Mouse (Mus musculus): Measurements from ENCODE around the gene Tmem63a. TPM values are rescaled to one million over a fixed set of nuclear protein-coding genes. Genes with fewer than 3 reads are reported as not detected.
"Not testable (repeated sequence)": the region's sequence is repeated elsewhere in the genome, so short reads cannot be mapped to it uniquely, and the experiment has no call there.

Tmem63a gene
- polyA plus RNA-seq, 1 experiment from 2014 or later = 5.8 TPM

DNA sequence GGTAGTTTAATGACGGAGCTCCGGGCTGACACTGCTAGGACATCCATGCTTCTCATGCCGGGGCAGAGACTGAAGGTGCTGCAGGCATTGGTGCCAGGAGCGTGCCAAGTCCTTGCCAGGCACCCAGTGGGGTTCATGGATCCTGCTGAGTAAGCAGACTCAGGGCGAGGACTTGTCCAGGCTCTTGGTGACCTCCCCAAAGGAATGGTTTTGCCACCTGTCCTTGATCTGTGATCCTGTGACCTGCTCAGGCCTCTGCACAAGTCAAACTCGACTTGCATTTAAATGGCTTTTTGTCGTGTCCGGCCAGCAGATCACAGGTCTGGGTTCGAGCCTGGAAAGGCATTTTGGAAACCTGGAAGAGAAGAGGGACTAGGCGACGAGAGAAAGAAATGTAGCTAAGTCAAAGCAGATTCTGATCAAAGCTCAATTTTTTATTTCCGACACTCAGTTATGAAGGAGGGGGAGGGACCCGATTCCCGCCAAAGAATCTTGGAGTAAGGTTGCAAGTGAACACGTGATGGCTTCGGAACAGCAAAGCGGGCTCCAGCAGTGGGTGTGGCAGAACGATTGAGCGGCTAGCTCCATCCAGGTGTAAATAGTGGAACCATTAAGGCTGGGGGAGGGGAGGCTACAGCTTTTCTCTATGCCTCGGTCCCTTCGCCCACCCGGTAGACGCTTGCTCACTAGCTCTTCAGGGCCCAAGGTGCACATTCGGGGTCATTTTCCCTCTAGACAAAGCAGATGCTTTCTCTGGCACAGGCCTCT lies 37.5 kb downstream of the Tmem63a start:
- H3K9ac ChIP-seq (ENCODE audit: low read depth, low read length) = no peak overlapping the region
- H3K4me3 ChIP-seq (ENCODE audit: low read depth, low read length) = no peak overlapping the region
- no peak overlapping the region for H3K27ac ChIP-seq (ENCODE audit: low read depth, low read length)
- no peak for ATAC-seq (replicated peaks; ENCODE audit: insufficient number of reproducible peaks, low FRiP score, low TSS enrichment)
- H3K36me3 ChIP-seq (ENCODE audit: control insufficient read depth, insufficient read depth, low read length) = no peaks in the 10 kb centered on the region
- H3K4me1 ChIP-seq (ENCODE audit: control insufficient read depth, insufficient read depth, low read length) = no peaks in the 10 kb centered on the region
- no peaks in the 10 kb centered on the region for H3K9me3 ChIP-seq (replicated peaks; ENCODE audit: control insufficient read depth, low read length)
- whole genome bisulfite sequencing (ENCODE audit: insufficient replicate concordance) = 76% methylated on average over 22 of the region's 24 CpGs
- H3K27me3 ChIP-seq (ENCODE audit: control insufficient read depth, insufficient read depth, low read length) = no peaks in the 10 kb centered on the region
- no peak overlapping the region for H3K4me2 ChIP-seq

DNA sequence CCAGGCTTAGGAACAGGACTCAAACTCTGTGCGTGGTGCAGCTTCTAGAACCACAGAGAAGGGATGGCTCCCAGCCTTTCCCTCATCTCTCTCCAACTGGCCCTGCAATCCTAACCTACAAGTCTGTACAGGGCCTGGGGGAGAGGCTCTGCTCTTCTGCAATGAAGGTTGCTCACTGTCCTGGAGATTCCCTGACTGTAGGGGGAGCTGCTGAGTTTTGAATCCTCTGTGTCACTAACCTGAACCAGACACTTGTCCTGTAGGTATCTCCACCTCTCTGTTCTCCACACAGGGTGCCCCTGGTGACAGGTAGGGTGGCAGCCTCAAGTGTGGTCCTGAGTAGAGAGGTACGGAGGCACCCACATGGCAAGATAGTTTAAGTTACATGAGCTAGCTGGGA lies 38.3 kb downstream of the Tmem63a start:
- no peaks in the 10 kb centered on the region for H3K36me3 ChIP-seq (ENCODE audit: control insufficient read depth, insufficient read depth, low read length)
- no peaks in the 10 kb centered on the region for H3K9me3 ChIP-seq (replicated peaks; ENCODE audit: control insufficient read depth, low read length)
- H3K4me3 ChIP-seq (ENCODE audit: low read depth, low read length) = no peak overlapping the region
- H3K27me3 ChIP-seq (ENCODE audit: control insufficient read depth, insufficient read depth, low read length) = no peaks in the 10 kb centered on the region
- WGBS (ENCODE audit: insufficient replicate concordance) = 71% methylated on average over 2 of the region's 2 CpGs
- H3K27ac ChIP-seq (ENCODE audit: low read depth, low read length) = no peak overlapping the region
- no peak for ATAC-seq (replicated peaks; ENCODE audit: insufficient number of reproducible peaks, low FRiP score, low TSS enrichment)
- H3K4me1 ChIP-seq (ENCODE audit: control insufficient read depth, insufficient read depth, low read length) = no peaks in the 10 kb centered on the region
- H3K4me2 ChIP-seq = no peak overlapping the region
- no peak overlapping the region for H3K9ac ChIP-seq (ENCODE audit: low read depth, low read length)

DNA sequence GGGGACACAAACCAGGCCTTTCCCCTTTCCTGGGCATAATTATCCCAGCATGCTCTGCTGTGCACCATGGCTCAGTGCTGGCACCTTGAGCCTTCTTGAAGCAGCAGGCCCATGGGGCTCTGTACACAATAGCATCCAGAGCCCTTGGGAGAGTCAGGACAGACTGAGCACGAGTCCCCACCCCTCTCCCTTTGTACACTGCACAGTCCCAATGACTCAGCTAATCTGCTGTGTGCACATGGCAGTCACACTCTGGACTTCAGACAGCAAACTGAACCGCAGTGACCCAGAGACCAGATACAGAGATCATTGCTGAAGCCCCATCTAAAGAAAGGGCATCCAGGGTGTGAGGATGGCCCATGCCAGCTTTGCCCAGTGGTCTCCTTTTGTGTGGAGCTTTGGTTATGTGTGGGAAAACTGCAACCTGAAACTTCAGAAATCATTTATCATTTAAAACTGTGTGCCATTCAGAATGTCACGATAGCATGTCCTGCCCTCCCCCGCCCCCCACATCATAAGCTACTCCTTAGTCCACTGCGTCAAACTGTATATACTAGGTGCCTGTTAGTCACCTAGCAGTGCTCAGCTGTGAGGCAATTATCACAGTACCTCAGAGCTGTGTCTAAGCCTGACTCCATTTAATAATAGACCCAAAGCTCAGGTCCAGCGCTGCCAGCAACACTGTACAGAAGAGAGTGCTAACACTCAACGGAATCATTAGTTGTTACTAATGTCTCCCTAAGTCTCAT lies 39.3 kb downstream of the Tmem63a start:
- WGBS (ENCODE audit: insufficient replicate concordance) = 77% methylated on average over 7 of the region's 7 CpGs
- not testable (repeated sequence) for H3K9me3 ChIP-seq (replicated peaks; ENCODE audit: control insufficient read depth, low read length); H3K4me2 ChIP-seq

DNA sequence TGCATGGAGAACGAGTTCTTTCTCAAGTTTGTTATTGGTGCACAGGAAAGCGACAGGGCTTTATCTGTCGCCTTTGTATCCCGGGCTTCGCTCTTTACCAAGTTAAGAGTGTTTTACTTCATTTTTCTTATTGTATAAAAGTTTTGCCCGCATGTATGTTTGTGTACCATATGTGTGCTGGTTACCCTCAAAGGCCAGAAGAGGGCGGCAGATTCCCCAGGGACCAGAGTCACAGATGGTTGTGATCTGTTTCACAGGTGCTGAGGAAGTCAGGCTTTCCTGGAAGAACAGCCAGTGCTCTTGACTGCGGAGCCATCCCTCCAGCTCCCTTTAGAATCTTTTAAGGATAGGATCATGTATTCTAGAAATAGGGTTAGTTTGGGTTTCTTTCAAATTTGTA lies 44.6 kb downstream of the Tmem63a start:
- Histone ChIP-seq H3K9ac (ENCODE audit: low read depth, low read length) (no peak overlapping the region), H3K9me3 (replicated peaks; ENCODE audit: control insufficient read depth, low read length) (0 out of 2 replicates have a peak, but pooled peaks cover 2% of the 10 kb centered on the region), H3K27ac (ENCODE audit: low read depth, low read length) (no peak overlapping the region), H3K4me2 (no peak overlapping the region), H3K27me3 (ENCODE audit: control insufficient read depth, insufficient read depth, low read length) (no peaks in the 10 kb centered on the region), H3K36me3 (ENCODE audit: control insufficient read depth, insufficient read depth, low read length) (no peaks in the 10 kb centered on the region), H3K4me1 (ENCODE audit: control insufficient read depth, insufficient read depth, low read length) (0 out of 2 replicates have a peak, but pooled peaks cover 2% of the 10 kb centered on the region), H3K4me3 (ENCODE audit: low read depth, low read length) (no peak overlapping the region)
- WGBS (ENCODE audit: insufficient replicate concordance) = 85% methylated on average over 8 of the region's 8 CpGs
- no peak for ATAC-seq (replicated peaks; ENCODE audit: insufficient number of reproducible peaks, low FRiP score, low TSS enrichment)

More for the DNA sequence above, 39.3 kb downstream of the Tmem63a start:
- H3K27ac ChIP-seq (ENCODE audit: low read depth, low read length); H3K36me3 ChIP-seq (ENCODE audit: control insufficient read depth, insufficient read depth, low read length); H3K27me3 ChIP-seq (ENCODE audit: control insufficient read depth, insufficient read depth, low read length); H3K4me3 ChIP-seq (ENCODE audit: low read depth, low read length); H3K4me1 ChIP-seq (ENCODE audit: control insufficient read depth, insufficient read depth, low read length); H3K9ac ChIP-seq (ENCODE audit: low read depth, low read length): not testable (repeated sequence)
- peak; percentile 67; the same call in 1 of the 2 replicates for ATAC-seq (replicated peaks; ENCODE audit: insufficient number of reproducible peaks, low FRiP score, low TSS enrichment)

DNA sequence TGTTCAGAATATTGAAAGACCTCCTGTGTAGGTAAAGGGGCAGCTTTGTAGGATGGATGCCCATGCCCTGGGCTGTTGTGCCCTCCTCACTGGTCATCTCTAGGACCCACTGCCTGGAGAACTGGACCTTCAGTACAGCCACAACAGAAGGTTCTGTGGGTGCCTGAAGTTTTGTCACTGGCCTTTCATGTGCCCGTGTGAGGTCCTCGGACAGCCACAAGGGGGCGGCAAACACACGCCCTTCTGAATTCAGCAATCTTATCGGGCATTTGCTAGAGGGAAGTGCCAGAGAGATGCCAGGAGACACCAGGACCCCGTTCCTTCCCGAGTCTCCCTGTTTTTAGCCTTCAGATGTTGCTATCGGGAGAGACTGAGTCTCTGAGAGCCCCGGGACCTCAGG lies 45.6 kb downstream of the Tmem63a start:
- H3K4me1 ChIP-seq (ENCODE audit: control insufficient read depth, insufficient read depth, low read length) = 0 out of 2 replicates have a peak, but pooled peaks cover 2% of the 10 kb centered on the region
- H3K4me2 ChIP-seq = no peak overlapping the region; the same call in 1 of the 2 replicates
- no peak overlapping the region for H3K27ac ChIP-seq (ENCODE audit: low read depth, low read length)
- H3K36me3 ChIP-seq (ENCODE audit: control insufficient read depth, insufficient read depth, low read length) = no peaks in the 10 kb centered on the region
- 2% methylated on average over 9 of the region's 9 CpGs for WGBS (ENCODE audit: insufficient replicate concordance)
- H3K9me3 ChIP-seq (replicated peaks; ENCODE audit: control insufficient read depth, low read length) = 0 out of 2 replicates have a peak, but pooled peaks cover 2% of the 10 kb centered on the region
- no peak overlapping the region for H3K4me3 ChIP-seq (ENCODE audit: low read depth, low read length)
- no peak overlapping the region for H3K9ac ChIP-seq (ENCODE audit: low read depth, low read length)
- ATAC-seq (replicated peaks; ENCODE audit: insufficient number of reproducible peaks, low FRiP score, low TSS enrichment) = no peak
- H3K27me3 ChIP-seq (ENCODE audit: control insufficient read depth, insufficient read depth, low read length) = no peaks in the 10 kb centered on the region

GRCm38 (mm10) chr1:180990671-180991070 lies 48.5 kb downstream of the Tmem63a start:
- Histone ChIP-seq H3K36me3 (ENCODE audit: control insufficient read depth, insufficient read depth, low read length) (no peaks in the 10 kb centered on the region), H3K9me3 (replicated peaks; ENCODE audit: control insufficient read depth, low read length) (0 out of 2 replicates have a peak, but pooled peaks cover 2% of the 10 kb centered on the region), H3K27ac (ENCODE audit: low read depth, low read length) (no peak overlapping the region), H3K9ac (ENCODE audit: low read depth, low read length) (no peak overlapping the region), H3K4me1 (ENCODE audit: control insufficient read depth, insufficient read depth, low read length) (0 out of 2 replicates have a peak, but pooled peaks cover 2% of the 10 kb centered on the region), H3K4me3 (ENCODE audit: low read depth, low read length) (no peak overlapping the region), H3K4me2 (no peak overlapping the region), H3K27me3 (ENCODE audit: control insufficient read depth, insufficient read depth, low read length) (0 out of 2 replicates have a peak, but pooled peaks cover 3% of the 10 kb centered on the region)
- ATAC-seq (replicated peaks; ENCODE audit: insufficient number of reproducible peaks, low FRiP score, low TSS enrichment) = no peak
- WGBS (ENCODE audit: insufficient replicate concordance) = 59% methylated on average over 3 of the region's 3 CpGs

GRCm38 (mm10) chr1:180992142-180992541 lies 50.0 kb downstream of the Tmem63a start:
- H3K4me3 ChIP-seq (ENCODE audit: low read depth, low read length) = no peak overlapping the region
- WGBS (ENCODE audit: insufficient replicate concordance) = 41% methylated on average over 3 of the region's 3 CpGs
- no peaks in the 10 kb centered on the region for H3K36me3 ChIP-seq (ENCODE audit: control insufficient read depth, insufficient read depth, low read length)
- ATAC-seq (replicated peaks; ENCODE audit: insufficient number of reproducible peaks, low FRiP score, low TSS enrichment) = no peak
- H3K4me2 ChIP-seq = no peak overlapping the region
- 0 out of 2 replicates have a peak, but pooled peaks cover 2% of the 10 kb centered on the region for H3K4me1 ChIP-seq (ENCODE audit: control insufficient read depth, insufficient read depth, low read length)
- H3K27me3 ChIP-seq (ENCODE audit: control insufficient read depth, insufficient read depth, low read length) = 0 out of 2 replicates have a peak, but pooled peaks cover 5% of the 10 kb centered on the region
- H3K27ac ChIP-seq (ENCODE audit: low read depth, low read length) = no peak overlapping the region
- no peaks in the 10 kb centered on the region for H3K9me3 ChIP-seq (replicated peaks; ENCODE audit: control insufficient read depth, low read length)
- no peak overlapping the region for H3K9ac ChIP-seq (ENCODE audit: low read depth, low read length)

GRCm38 (mm10) chr1:181000501-181001092 lies 58.5 kb downstream of the Tmem63a start:
- H3K4me2 ChIP-seq = no peak overlapping the region
- no peak for ATAC-seq (replicated peaks; ENCODE audit: insufficient number of reproducible peaks, low FRiP score, low TSS enrichment)
- WGBS (ENCODE audit: insufficient replicate concordance) = 46% methylated on average over 10 of the region's 10 CpGs
- H3K27ac ChIP-seq (ENCODE audit: low read depth, low read length) = no peak overlapping the region
- no peak overlapping the region for H3K4me3 ChIP-seq (ENCODE audit: low read depth, low read length)
- no peaks in the 10 kb centered on the region for H3K9me3 ChIP-seq (replicated peaks; ENCODE audit: control insufficient read depth, low read length)
- no peak overlapping the region for H3K9ac ChIP-seq (ENCODE audit: low read depth, low read length)
- no peaks in the 10 kb centered on the region for H3K36me3 ChIP-seq (ENCODE audit: control insufficient read depth, insufficient read depth, low read length)
- 0 out of 2 replicates have a peak, but pooled peaks cover 3% of the 10 kb centered on the region for H3K27me3 ChIP-seq (ENCODE audit: control insufficient read depth, insufficient read depth, low read length)
- 0 out of 2 replicates have a peak, but pooled peaks cover 4% of the 10 kb centered on the region for H3K4me1 ChIP-seq (ENCODE audit: control insufficient read depth, insufficient read depth, low read length)

Measured in heart, embryonic 11.5 days (tissue).